Mouse (Mus musculus) spleen, adult 2 months (tissue): Measurements from ENCODE around the gene Phykpl. TPM values are rescaled to one million over a fixed set of nuclear protein-coding genes. Genes with fewer than 3 reads are reported as not detected.

Source experiments
- DNase-seq, 2 experiments: peaks; one replicate each; pipeline versions ENCODE4 v3.0.0 to v3.0.0-alpha.2; 2012 to 2021; ENCODE audit warnings: low spot score in 2 of 2, low read depth in 1 of 2
- H3K27ac ChIP-seq: fragments of 200-500 bp; 2 replicates; pipeline ENCODE4 v1.5.1; 2012; ENCODE audit warnings: low read length, inconsistent platforms; ENCODE audit not compliant: insufficient read depth
- H3K27me3 ChIP-seq: fragments of 200-500 bp; 2 replicates; pipeline ENCODE4 v1.6.1; 2012; ENCODE audit warnings: mild to moderate bottlenecking, moderate library complexity, low read length, inconsistent platforms; ENCODE audit not compliant: control insufficient read depth, insufficient read depth
- H3K36me3 ChIP-seq: fragments of 200-500 bp; 2 replicates; pipeline ENCODE4 v1.6.1; 2012; ENCODE audit warnings: mild to moderate bottlenecking, low read length, inconsistent platforms; ENCODE audit not compliant: control insufficient read depth, insufficient read depth
- H3K4me1 ChIP-seq: fragments of 200-500 bp; 2 replicates; pipeline ENCODE4 v1.6.1; 2011; ENCODE audit warnings: inconsistent platforms; ENCODE audit not compliant: control insufficient read depth, insufficient read depth, insufficient read length
- H3K4me3 ChIP-seq: fragments of 200-500 bp; 2 replicates; pipeline ENCODE4 v1.5.1; 2011; ENCODE audit warnings: mild to moderate bottlenecking, inconsistent platforms; ENCODE audit not compliant: insufficient read depth, insufficient read length; ENCODE audit errors: extremely low read depth
- CTCF ChIP-seq: fragments of 200-500 bp; IDR thresholded peaks from 2 replicates; pipeline ENCODE4 v1.5.1; 2011; ENCODE audit warnings: mild to moderate bottlenecking, inconsistent platforms; ENCODE audit not compliant: insufficient read depth, insufficient read length, insufficient replicate concordance; ENCODE audit errors: extremely low read depth
- POLR2A ChIP-seq: fragments of 200-500 bp; IDR thresholded peaks from 2 replicates; pipeline ENCODE4 v1.6.1; 2011; ENCODE audit warnings: low read depth, low read length, inconsistent platforms
- WGBS: fragments of 180-500 bp; shearing (Covaris S2); methylation state at CpG from one replicate; pipeline ENCODE4 v1.1.7; 2018; 5-methylcytosine and 5-hydroxymethylcytosine counted together
- polyA plus RNA-seq: library from polyadenylated mRNA; depleted of rRNA; stranded (reverse); fragments of >200 nt; gene quantifications from 2 replicates; pipeline ENCODE4 v1.2.3, GENCODE M21; 2012

Gene Phykpl
- polyA plus RNA-seq, 1 experiment = 13.2 TPM

- Histone ChIP-seq H3K27me3 (no peaks in the 10 kb centered on the region), H3K4me1 (no peaks in the 10 kb centered on the region), H3K4me3 (no peak overlapping the region), H3K36me3 (no peaks in the 10 kb centered on the region), H3K27ac (no peak overlapping the region)
- WGBS = 37% methylated on average over 2 of the region's 2 CpGs
- TF ChIP-seq POLR2A (no peak), CTCF (no peak)
- DNase-seq = no peak
Observed at GRCm38 (mm10) chr11:51544413-51544812, 40.1 kb upstream of the Phykpl start.

DNA sequence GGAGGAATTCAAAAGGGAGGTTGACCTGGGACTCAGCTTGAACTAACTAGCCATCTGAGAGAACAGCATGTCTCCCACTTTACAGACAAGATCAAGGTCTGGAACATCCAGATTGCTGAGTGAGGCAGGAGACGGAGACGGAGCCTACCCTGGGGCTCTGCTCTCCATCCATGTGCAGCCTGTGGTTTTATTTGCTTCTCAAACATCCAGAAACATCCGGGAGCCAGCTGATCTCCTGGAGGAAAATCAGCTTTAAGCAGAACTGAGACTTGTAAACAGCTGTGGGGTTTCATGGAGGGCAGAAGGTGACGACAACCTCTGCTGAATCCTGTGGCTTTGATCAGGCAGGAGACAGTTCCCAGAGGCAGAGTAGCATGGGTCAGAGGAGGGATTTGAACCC, 38.7 kb upstream of the Phykpl start:
- Histone ChIP-seq H3K4me1 (no peaks in the 10 kb centered on the region), H3K4me3 (no peak overlapping the region), H3K36me3 (no peaks in the 10 kb centered on the region), H3K27me3 (no peaks in the 10 kb centered on the region), H3K27ac (no peak overlapping the region)
- no peak for DNase-seq
- 79% methylated on average over 4 of the region's 4 CpGs for WGBS
- TF ChIP-seq POLR2A (no peak), CTCF (no peak)

- H3K27ac ChIP-seq = no peak overlapping the region
- peak in 1 of 2 experiments; percentile 35 for DNase-seq
- H3K36me3 ChIP-seq = no peaks in the 10 kb centered on the region
- H3K27me3 ChIP-seq = no peaks in the 10 kb centered on the region
- 8% methylated on average over 5 of the region's 5 CpGs for WGBS
- peaks cover 3% of the 10 kb centered on the region; the same call in 1 of the 2 replicates for H3K4me1 ChIP-seq
- TF ChIP-seq POLR2A (no peak), CTCF (no peak)
- H3K4me3 ChIP-seq = no peak overlapping the region
Observed at GRCm38 (mm10) chr11:51551253-51551652, 33.3 kb upstream of the Phykpl start.

DNA sequence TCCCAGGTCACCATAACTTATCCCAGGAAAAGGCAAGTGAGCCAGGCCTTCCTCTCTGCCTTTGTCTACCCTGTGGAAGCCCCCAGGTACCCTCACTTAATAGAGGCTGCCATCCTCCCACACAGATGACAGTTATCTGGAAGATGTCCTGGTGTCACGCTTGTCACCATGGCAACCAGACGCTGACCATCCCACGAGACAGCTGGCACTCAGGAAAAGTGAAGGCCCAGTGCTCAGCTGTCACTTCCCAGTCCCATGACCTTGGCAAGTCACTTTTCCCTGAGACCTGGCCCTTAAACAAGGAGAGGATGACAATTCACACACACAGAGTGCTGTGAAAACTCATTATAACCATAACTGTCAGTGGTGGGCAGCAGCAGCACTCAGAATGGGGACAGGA, 32.5 kb upstream of the Phykpl start:
- Histone ChIP-seq H3K4me3 (no peak overlapping the region), H3K27ac (no peak overlapping the region), H3K4me1 (peaks cover 3% of the 10 kb centered on the region; the same call in 1 of the 2 replicates), H3K27me3 (no peaks in the 10 kb centered on the region), H3K36me3 (no peaks in the 10 kb centered on the region)
- no peak for TF ChIP-seq POLR2A
- no peak for TF ChIP-seq CTCF
- 73% methylated on average over 3 of the region's 3 CpGs for WGBS
- DNase-seq = no peak

GRCm38 (mm10) chr11:51554590-51554989, 30.0 kb upstream of the Phykpl start:
- H3K36me3 ChIP-seq = no peaks in the 10 kb centered on the region
- H3K4me1 ChIP-seq = peaks cover 3% of the 10 kb centered on the region; the same call in 1 of the 2 replicates
- H3K4me3 ChIP-seq = no peak overlapping the region
- no peak overlapping the region for H3K27ac ChIP-seq
- no peak for DNase-seq
- no peak for TF ChIP-seq CTCF
- TF ChIP-seq POLR2A = no peak
- no peaks in the 10 kb centered on the region for H3K27me3 ChIP-seq
- 88% methylated on average over 10 of the region's 10 CpGs for WGBS

GRCm38 (mm10) chr11:51555066-51555465, 29.5 kb upstream of the Phykpl start:
- 58% methylated on average over 2 of the region's 2 CpGs for WGBS
- Histone ChIP-seq H3K36me3 (no peaks in the 10 kb centered on the region), H3K27me3 (no peaks in the 10 kb centered on the region), H3K4me1 (peaks cover 3% of the 10 kb centered on the region; the same call in 1 of the 2 replicates), H3K4me3 (no peak overlapping the region), H3K27ac (no peak overlapping the region)
- DNase-seq = no peak
- no peak for TF ChIP-seq POLR2A
- TF ChIP-seq CTCF = no peak

DNA sequence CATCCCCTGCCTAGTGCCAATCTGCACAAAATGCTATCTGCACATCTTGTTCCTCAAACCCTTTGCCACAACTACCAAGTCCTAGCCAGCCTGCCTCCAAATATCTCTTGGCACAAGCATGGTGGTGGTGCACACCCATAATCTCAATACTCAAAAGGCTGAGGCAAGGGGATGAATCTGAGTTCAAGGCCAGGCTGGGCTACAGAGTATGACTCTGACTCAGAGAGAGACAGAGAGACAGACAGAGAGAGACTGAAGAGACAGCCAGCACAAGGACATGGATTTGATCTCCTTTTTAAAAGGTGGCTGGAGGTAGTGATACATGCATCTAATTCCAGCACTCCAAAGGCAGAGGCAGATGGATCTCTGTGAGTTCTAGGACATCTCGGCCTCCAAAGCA, 21.3 kb upstream of the Phykpl start:
- Histone ChIP-seq H3K4me1 (no peaks in the 10 kb centered on the region), H3K27ac (no peak overlapping the region), H3K27me3 (no peaks in the 10 kb centered on the region), H3K36me3 (no peaks in the 10 kb centered on the region), H3K4me3 (no peak overlapping the region)
- TF ChIP-seq POLR2A (no peak), CTCF (no peak)
- no peak for DNase-seq
- 86% methylated on average over 1 of the region's 1 CpGs for WGBS
